Mouse (Mus musculus): Measurements from ENCODE around the gene Srgn. TPM values are rescaled to one million over a fixed set of nuclear protein-coding genes. Genes with fewer than 3 reads are reported as not detected.

The Srgn gene
- total and polyA plus RNA-seq, 3 experiments: 23.8 to 51.8 (median 49.3) TPM

DNA sequence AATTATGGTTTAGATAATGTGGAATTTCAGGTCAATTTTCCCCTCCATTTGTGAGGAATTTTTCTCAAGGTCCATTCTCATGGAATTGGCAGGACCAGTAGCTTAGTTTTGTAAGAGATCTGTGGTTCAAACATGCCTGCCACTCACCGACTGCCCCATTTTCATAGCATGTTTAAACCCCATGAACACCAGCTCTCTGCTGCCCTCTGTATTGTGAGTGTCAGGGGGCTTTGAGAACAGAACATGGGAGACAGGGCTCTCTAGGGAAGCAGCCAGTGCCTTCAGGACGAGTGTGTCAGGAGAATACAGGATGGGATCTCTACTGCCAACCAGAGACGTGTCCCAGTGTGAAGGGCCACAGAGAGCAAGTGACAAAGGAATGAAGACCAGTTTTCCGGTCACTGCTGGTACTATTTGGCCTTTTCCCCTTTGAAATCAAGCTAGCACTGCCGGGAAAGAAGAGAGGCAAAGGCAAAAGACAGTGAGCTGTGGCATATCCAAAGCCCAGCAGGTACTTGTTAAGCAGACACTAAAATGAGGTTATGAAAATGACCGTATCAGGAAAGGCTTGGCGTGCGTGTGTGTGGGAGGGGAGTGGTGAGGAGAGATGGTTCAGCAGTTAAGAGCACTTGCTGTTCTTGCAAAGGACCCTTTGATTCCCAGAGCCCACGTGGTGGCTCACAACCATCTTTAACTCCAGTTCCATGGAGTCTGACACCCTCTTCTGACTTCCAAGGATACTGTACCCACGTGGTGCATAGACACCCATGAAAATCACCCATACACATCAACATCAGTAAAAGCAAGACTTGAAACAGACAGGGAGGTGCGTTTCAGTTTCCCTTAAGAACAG lies 28.7 kb upstream of the Srgn start:
- Histone ChIP-seq H3K4me3 (no peak overlapping the region), H3K9ac (ENCODE audit: low read depth, low read length) (no peak overlapping the region), H3K4me1 (ENCODE audit: control insufficient read depth, insufficient read depth, low read length) (no peaks in the 10 kb centered on the region), H3K79me2 (replicated peaks; ENCODE audit: control insufficient read depth, insufficient read depth, low read length) (no peaks in the 10 kb centered on the region), H3K27me3 (ENCODE audit: control insufficient read depth, insufficient read depth, low read length) (no peaks in the 10 kb centered on the region), H3K27ac (no peak overlapping the region), H3K36me3 (ENCODE audit: control insufficient read depth, insufficient read depth, low read length) (no peaks in the 10 kb centered on the region)
- intact Hi-C loops (cut with DNase I): no loop called here
- TF ChIP-seq POLR2A (IDR thresholded peaks at IDR 0.05; ENCODE audit: insufficient read depth, low read depth, low read length) (no peak), CTCF (IDR thresholded peaks at IDR 0.05) (no peak), EP300 (IDR thresholded peaks at IDR 0.05; ENCODE audit: insufficient read depth, low read depth, low read length) (no peak)
- WGBS: 70% methylated on average over 11 of the region's 11 CpGs
- no peak for DNase-seq

DNA sequence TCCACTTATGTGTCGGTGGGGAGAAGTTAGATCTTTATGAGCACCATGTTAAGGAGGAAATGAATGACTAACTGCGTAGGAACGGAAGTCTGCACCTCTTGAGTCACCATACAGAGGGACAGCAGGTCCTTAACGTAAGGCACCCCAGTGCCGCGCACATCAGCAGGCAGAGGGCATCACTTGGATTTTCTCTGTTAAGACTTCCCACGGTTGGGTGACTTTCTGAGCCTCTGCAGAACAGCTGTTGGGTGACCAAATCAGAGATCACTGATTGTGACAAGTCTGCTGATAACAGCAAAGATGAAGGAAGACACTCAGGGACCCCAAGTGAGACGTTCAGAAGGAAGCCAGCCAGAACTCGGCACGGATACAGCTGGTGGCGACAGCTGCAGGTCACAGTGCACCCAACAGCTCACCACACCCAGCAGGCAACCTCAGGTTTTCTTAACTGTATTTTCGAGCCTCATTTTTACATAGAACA lies 26.4 kb upstream of the Srgn start:
- Histone ChIP-seq H3K79me2 (replicated peaks; ENCODE audit: control insufficient read depth, insufficient read depth, low read length) (no peaks in the 10 kb centered on the region), H3K4me1 (ENCODE audit: control insufficient read depth, insufficient read depth, low read length) (peaks cover 2% of the 10 kb centered on the region; the same call in 1 of the 2 replicates), H3K9ac (ENCODE audit: low read depth, low read length) (no peak overlapping the region), H3K4me3 (no peak overlapping the region), H3K36me3 (ENCODE audit: control insufficient read depth, insufficient read depth, low read length) (no peaks in the 10 kb centered on the region), H3K27ac (no peak overlapping the region), H3K27me3 (ENCODE audit: control insufficient read depth, insufficient read depth, low read length) (no peaks in the 10 kb centered on the region)
- intact Hi-C loops (cut with DNase I): no loop called here
- no peak for TF ChIP-seq EP300 (IDR thresholded peaks at IDR 0.05; ENCODE audit: insufficient read depth, low read depth, low read length)
- TF ChIP-seq CTCF (IDR thresholded peaks at IDR 0.05): no peak
- TF ChIP-seq POLR2A (IDR thresholded peaks at IDR 0.05; ENCODE audit: insufficient read depth, low read depth, low read length): no peak
- WGBS: 54% methylated on average over 12 of the region's 12 CpGs
- no peak for DNase-seq

GRCm38 (mm10) chr10:62550787-62551300 lies 23.6 kb upstream of the Srgn start:
- DNase-seq: no peak
- no peak overlapping the region for H3K27ac ChIP-seq
- peaks cover 2% of the 10 kb centered on the region; the same call in 1 of the 2 replicates for H3K4me1 ChIP-seq (ENCODE audit: control insufficient read depth, insufficient read depth, low read length)
- WGBS: 66% methylated on average over 7 of the region's 7 CpGs
- TF ChIP-seq POLR2A (IDR thresholded peaks at IDR 0.05; ENCODE audit: insufficient read depth, low read depth, low read length) (no peak), CTCF (IDR thresholded peaks at IDR 0.05) (no peak), EP300 (IDR thresholded peaks at IDR 0.05; ENCODE audit: insufficient read depth, low read depth, low read length) (no peak)
- intact Hi-C loops (cut with DNase I): no loop called here
- no peaks in the 10 kb centered on the region for H3K79me2 ChIP-seq (replicated peaks; ENCODE audit: control insufficient read depth, insufficient read depth, low read length)
- H3K9ac ChIP-seq (ENCODE audit: low read depth, low read length): no peak overlapping the region
- no peaks in the 10 kb centered on the region for H3K36me3 ChIP-seq (ENCODE audit: control insufficient read depth, insufficient read depth, low read length)
- no peak overlapping the region for H3K4me3 ChIP-seq
- H3K27me3 ChIP-seq (ENCODE audit: control insufficient read depth, insufficient read depth, low read length): no peaks in the 10 kb centered on the region

DNA sequence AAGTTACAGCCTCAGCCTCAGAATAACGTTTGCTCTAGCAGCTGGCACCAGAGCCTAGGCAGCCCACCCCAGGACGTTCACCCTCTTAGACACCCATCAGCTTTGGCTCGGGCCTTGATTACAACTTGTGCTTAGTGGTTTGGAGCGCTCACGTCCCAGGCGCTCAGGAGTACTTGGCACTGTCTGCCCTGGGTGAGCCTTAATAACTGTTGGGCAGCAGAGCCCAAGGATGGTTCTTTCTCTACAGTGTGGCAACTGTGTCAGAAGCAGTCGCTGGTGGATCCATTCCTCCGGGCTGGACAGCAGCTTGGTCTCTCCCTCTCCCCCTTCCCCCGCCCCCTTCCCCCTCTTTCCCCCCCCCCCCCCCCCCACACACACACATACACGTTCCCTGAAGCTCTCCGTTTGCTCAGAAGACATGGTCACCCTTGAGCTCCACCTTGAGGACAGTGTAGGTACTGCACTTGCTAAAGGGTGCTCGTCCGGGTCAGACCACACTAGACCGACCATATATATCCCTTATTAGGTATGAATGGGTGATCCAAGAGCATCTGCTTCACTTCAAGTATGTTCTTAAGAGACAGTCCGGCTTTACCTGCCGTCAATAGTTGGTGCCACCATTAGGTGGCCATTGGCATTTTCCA lies 22.4 kb upstream of the Srgn start:
- intact Hi-C loops (cut with DNase I): loop anchor here (1.0 kb wide), 1 partner anchor 49 kb away; no protein-coding TSS in a partner anchor
- Histone ChIP-seq H3K79me2 (replicated peaks; ENCODE audit: control insufficient read depth, insufficient read depth, low read length) (no peaks in the 10 kb centered on the region), H3K9ac (ENCODE audit: low read depth, low read length) (no peak overlapping the region), H3K36me3 (ENCODE audit: control insufficient read depth, insufficient read depth, low read length) (no peaks in the 10 kb centered on the region), H3K4me1 (ENCODE audit: control insufficient read depth, insufficient read depth, low read length) (peaks cover 2% of the 10 kb centered on the region; the same call in 1 of the 2 replicates), H3K4me3 (no peak overlapping the region), H3K27ac (no peak overlapping the region), H3K27me3 (ENCODE audit: control insufficient read depth, insufficient read depth, low read length) (no peaks in the 10 kb centered on the region)
- 19% methylated on average over 14 of the region's 16 CpGs for WGBS
- DNase-seq: peak; percentile 72 to 80
- TF ChIP-seq POLR2A (IDR thresholded peaks at IDR 0.05; ENCODE audit: insufficient read depth, low read depth, low read length): no peak
- 0 out of 2 replicates have a peak, but pooled peaks have one; percentile 23 for TF ChIP-seq EP300 (IDR thresholded peaks at IDR 0.05; ENCODE audit: insufficient read depth, low read depth, low read length)
- peak; percentile 75 for TF ChIP-seq CTCF (IDR thresholded peaks at IDR 0.05)

GRCm38 (mm10) chr10:62546441-62546840 lies 19.2 kb upstream of the Srgn start:
- Histone ChIP-seq H3K27me3 (ENCODE audit: control insufficient read depth, insufficient read depth, low read length) (no peaks in the 10 kb centered on the region), H3K9ac (ENCODE audit: low read depth, low read length) (no peak overlapping the region; the same call in 1 of the 2 replicates), H3K4me1 (ENCODE audit: control insufficient read depth, insufficient read depth, low read length) (peaks cover 2% of the 10 kb centered on the region; the same call in 1 of the 2 replicates), H3K36me3 (ENCODE audit: control insufficient read depth, insufficient read depth, low read length) (no peaks in the 10 kb centered on the region), H3K4me3 (no peak overlapping the region), H3K27ac (no peak overlapping the region), H3K79me2 (replicated peaks; ENCODE audit: control insufficient read depth, insufficient read depth, low read length) (no peaks in the 10 kb centered on the region)
- WGBS: 53% methylated on average over 10 of the region's 10 CpGs
- TF ChIP-seq EP300 (IDR thresholded peaks at IDR 0.05; ENCODE audit: insufficient read depth, low read depth, low read length) (no peak), POLR2A (IDR thresholded peaks at IDR 0.05; ENCODE audit: insufficient read depth, low read depth, low read length) (no peak), CTCF (IDR thresholded peaks at IDR 0.05) (no peak)
- DNase-seq: no peak
- intact Hi-C loops (cut with DNase I): no loop called here
